Mouse (Mus musculus) spleen, adult 2 months (tissue): Measurements from ENCODE around the gene Suv39h2. TPM values are rescaled to one million over a fixed set of nuclear protein-coding genes. Genes with fewer than 3 reads are reported as not detected.

Experiments used
- DNase-seq, 2 experiments: peaks; one replicate each; pipeline versions ENCODE4 v3.0.0 to v3.0.0-alpha.2; 2012 to 2021; ENCODE audit warnings: low spot score in 2 of 2, low read depth in 1 of 2
- H3K27ac ChIP-seq: fragments of 200-500 bp; 2 replicates; pipeline ENCODE4 v1.5.1; 2012; ENCODE audit warnings: low read length, inconsistent platforms; ENCODE audit not compliant: insufficient read depth
- H3K27me3 ChIP-seq: fragments of 200-500 bp; 2 replicates; pipeline ENCODE4 v1.6.1; 2012; ENCODE audit warnings: mild to moderate bottlenecking, moderate library complexity, low read length, inconsistent platforms; ENCODE audit not compliant: control insufficient read depth, insufficient read depth
- H3K36me3 ChIP-seq: fragments of 200-500 bp; 2 replicates; pipeline ENCODE4 v1.6.1; 2012; ENCODE audit warnings: mild to moderate bottlenecking, low read length, inconsistent platforms; ENCODE audit not compliant: control insufficient read depth, insufficient read depth
- H3K4me1 ChIP-seq: fragments of 200-500 bp; 2 replicates; pipeline ENCODE4 v1.6.1; 2011; ENCODE audit warnings: inconsistent platforms; ENCODE audit not compliant: control insufficient read depth, insufficient read depth, insufficient read length
- H3K4me3 ChIP-seq: fragments of 200-500 bp; 2 replicates; pipeline ENCODE4 v1.5.1; 2011; ENCODE audit warnings: mild to moderate bottlenecking, inconsistent platforms; ENCODE audit not compliant: insufficient read depth, insufficient read length; ENCODE audit errors: extremely low read depth
- CTCF ChIP-seq: fragments of 200-500 bp; IDR thresholded peaks from 2 replicates; pipeline ENCODE4 v1.5.1; 2011; ENCODE audit warnings: mild to moderate bottlenecking, inconsistent platforms; ENCODE audit not compliant: insufficient read depth, insufficient read length, insufficient replicate concordance; ENCODE audit errors: extremely low read depth
- POLR2A ChIP-seq: fragments of 200-500 bp; IDR thresholded peaks from 2 replicates; pipeline ENCODE4 v1.6.1; 2011; ENCODE audit warnings: low read depth, low read length, inconsistent platforms
- WGBS: fragments of 180-500 bp; shearing (Covaris S2); methylation state at CpG from one replicate; pipeline ENCODE4 v1.1.7; 2018; 5-methylcytosine and 5-hydroxymethylcytosine counted together
- polyA plus RNA-seq: library from polyadenylated mRNA; depleted of rRNA; stranded (reverse); fragments of >200 nt; gene quantifications from 2 replicates; pipeline ENCODE4 v1.2.3, GENCODE M21; 2012

Suv39h2 gene
- polyA plus RNA-seq, 1 experiment: 0.58 TPM

DNA sequence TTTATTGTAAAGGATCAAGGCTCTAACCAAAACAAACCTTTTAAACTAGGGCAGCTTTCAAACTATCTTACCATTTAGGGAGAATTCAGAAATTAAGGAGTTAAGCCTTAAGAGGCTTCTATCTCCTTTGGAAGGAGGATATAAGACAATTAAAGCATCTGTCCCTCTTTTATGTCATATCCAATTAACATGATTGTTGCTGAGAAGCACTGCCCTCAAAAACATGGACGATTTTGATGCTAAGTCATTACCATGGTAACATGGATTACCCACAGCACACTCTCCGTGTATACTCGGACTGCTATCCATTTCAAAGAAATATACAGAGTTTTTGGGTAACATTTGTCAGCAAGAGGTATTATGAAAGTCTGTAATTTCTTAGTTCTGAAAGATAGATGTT is 15.0 kb upstream of the Suv39h2 start:
- H3K4me3 ChIP-seq: no peak overlapping the region

DNA sequence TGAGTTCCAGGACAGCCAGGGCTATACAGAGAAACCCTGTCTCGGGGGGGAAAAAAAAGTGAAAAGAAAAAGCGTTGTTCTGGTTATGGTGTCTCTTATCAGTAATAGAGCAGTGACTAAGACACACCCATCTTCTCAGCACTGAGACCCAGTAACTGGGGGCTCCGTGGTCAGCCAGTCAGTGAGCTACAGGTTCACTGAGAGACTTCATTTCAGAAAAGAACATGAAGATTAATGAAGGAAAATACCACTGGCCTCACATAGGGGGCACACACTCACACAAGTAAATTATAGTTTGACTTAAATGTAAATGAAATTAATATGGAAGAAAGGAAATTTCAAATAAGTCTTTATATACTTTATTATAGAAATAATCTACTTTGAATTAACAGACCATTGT is 5.4 kb upstream of the Suv39h2 start:
- no peak for TF ChIP-seq CTCF
- TF ChIP-seq POLR2A: no peak
- no peak for DNase-seq
- H3K27ac ChIP-seq: no peak overlapping the region
- WGBS: 72% methylated on average over 3 of the region's 3 CpGs
- H3K36me3 ChIP-seq: no peaks in the 10 kb centered on the region
- no peak overlapping the region for H3K4me3 ChIP-seq
- H3K27me3 ChIP-seq: no peaks in the 10 kb centered on the region
- no peaks in the 10 kb centered on the region; the same call in 1 of the 2 replicates for H3K4me1 ChIP-seq

More for the DNA sequence above, 15.0 kb upstream of the Suv39h2 start:
- WGBS: 91% methylated on average over 3 of the region's 3 CpGs
- Histone ChIP-seq H3K36me3 (peaks cover 35% of the 10 kb centered on the region), H3K27me3 (no peaks in the 10 kb centered on the region), H3K27ac (no peak overlapping the region), H3K4me1 (no peaks in the 10 kb centered on the region)
- DNase-seq: no peak
- no peak for TF ChIP-seq POLR2A
- TF ChIP-seq CTCF: no peak

DNA sequence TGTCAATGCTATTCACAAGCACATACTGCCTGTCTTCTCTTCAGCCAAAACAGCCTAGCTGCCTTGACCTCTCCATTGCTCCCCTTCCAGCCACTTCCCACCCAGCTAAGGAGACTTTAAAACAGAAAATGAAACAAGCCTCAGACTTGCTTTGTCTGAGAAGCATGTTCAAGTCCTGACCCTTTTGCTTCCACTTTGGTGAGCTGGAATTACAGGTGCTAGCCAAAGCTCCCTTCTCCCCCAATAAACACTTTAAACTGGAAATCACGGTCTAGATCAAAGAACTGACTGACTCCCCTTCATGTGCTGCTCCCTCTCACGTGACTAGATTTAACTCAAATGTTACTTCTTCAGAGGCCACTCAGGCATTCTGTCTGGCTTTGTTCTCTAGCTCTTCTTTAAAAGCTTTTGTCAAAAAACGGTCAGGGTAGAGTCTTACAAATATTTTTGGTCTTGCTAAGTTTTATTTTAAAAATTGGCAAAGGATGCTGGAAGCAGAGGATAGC is 968 bp upstream of the Suv39h2 start:
- Histone ChIP-seq H3K27me3 (no peaks in the 10 kb centered on the region), H3K4me3 (peak overlapping the region; percentile 32; the same call in 1 of the 2 replicates), H3K4me1 (no peaks in the 10 kb centered on the region; the same call in 1 of the 2 replicates), H3K27ac (no peak overlapping the region), H3K36me3 (no peaks in the 10 kb centered on the region)
- no peak for DNase-seq
- TF ChIP-seq CTCF (no peak), POLR2A (no peak)
- 45% methylated on average over 3 of the region's 3 CpGs for WGBS

DNA sequence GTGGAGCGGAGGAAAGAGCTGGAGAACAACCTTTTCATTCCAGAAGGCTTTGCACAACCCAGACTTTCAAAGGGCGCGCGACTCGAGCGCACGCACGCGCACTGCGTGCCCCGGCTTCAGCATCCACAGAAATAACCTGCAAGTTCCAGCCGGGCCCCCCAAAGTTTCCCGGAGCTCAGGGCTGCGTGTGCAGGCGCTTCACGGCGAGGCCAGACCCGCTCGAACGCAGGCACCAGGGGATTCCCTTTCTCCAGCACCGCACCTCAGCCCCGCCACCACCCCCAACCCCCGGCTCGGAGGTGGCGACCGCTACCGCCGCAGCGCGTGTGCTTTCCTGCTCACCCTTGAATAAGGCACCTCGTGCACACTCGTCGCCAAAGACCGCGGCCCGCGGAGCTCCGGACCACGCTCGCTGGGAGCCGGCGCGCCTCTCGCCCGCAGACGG is 448 bp downstream of the Suv39h2 start:
- under 1% methylated on average over 46 of the region's 46 CpGs for WGBS
- H3K27ac ChIP-seq: peak overlapping the region; percentile 12; the same call in 1 of the 2 replicates
- no peaks in the 10 kb centered on the region for H3K36me3 ChIP-seq
- no peaks in the 10 kb centered on the region; the same call in 1 of the 2 replicates for H3K4me1 ChIP-seq
- peak overlapping the region; percentile 71 for H3K4me3 ChIP-seq
- DNase-seq: peak; percentile 29 to 44
- H3K27me3 ChIP-seq: no peaks in the 10 kb centered on the region
- no peak for TF ChIP-seq CTCF
- no peak for TF ChIP-seq POLR2A

DNA sequence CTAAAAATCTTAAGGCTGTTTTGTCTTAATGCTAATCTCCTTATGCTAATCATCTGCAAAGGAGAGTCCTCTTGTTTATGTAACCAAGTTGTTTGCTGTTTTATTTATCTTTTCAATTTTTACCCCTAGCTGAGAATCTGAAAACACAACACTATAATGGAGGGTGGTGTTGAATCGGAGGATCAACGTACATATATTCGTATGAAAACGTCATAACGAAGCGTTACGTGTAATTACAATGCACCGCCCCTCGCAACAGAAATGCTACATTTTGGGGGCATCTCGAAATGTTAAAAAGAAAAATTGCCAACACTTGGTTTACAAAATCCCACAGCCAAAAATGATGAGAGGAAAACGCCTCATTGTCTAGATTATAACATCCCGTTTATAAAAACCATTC is 940 bp downstream of the Suv39h2 start:
- H3K27ac ChIP-seq: no peak overlapping the region
- TF ChIP-seq CTCF: no peak
- no peak for TF ChIP-seq POLR2A
- H3K4me3 ChIP-seq: peak overlapping the region; percentile 71
- no peaks in the 10 kb centered on the region; the same call in 1 of the 2 replicates for H3K4me1 ChIP-seq
- WGBS: 2% methylated on average over 12 of the region's 12 CpGs
- H3K36me3 ChIP-seq: no peaks in the 10 kb centered on the region
- H3K27me3 ChIP-seq: no peaks in the 10 kb centered on the region
- DNase-seq: no peak

DNA sequence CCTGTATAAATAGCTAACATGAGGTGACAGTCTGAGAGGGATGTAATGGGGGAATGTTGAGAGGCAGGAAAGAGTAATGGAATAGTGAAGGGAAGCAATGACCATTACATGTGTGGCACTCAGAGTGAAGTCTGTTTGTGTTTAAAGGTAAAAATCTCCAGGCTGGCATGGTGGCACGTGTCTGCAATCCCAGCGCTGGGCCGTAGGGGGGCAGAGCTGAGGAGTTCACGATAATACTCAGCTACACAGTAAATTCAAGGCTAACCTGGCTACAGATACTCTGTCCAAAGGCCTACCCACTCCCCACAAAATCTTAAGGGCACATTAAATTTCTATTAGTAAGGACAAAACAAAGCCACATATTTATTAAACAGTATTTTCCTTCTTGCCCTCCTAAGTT is 18.2 kb downstream of the Suv39h2 start:
- H3K4me1 ChIP-seq: no peaks in the 10 kb centered on the region
- H3K4me3 ChIP-seq: no peak overlapping the region
- no peaks in the 10 kb centered on the region for H3K27me3 ChIP-seq
- peaks cover 23% of the 10 kb centered on the region for H3K36me3 ChIP-seq
- WGBS: 93% methylated on average over 4 of the region's 4 CpGs
- TF ChIP-seq CTCF: no peak
- no peak for TF ChIP-seq POLR2A
- no peak for DNase-seq
- H3K27ac ChIP-seq: no peak overlapping the region

DNA sequence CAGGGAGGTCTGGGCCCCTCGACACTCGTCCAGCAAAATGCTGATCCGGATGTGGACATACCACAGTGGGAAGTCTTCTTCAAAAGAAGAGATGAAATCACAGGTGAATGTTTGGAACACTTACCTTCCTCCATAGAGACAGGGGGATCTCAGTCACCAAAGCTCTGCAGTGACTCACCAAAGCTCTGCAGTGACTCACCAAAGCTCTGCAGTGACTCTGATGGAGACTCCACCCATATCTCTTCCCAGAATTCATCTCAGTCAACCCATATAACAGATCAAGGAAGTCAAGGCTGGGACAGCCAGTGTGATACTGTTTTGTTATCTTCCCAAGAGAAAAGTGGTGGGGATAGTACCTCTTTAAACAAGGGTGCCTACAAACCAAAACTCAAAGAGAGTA is 21.7 kb downstream of the Suv39h2 start:
- Histone ChIP-seq H3K4me1 (no peaks in the 10 kb centered on the region), H3K4me3 (no peak overlapping the region), H3K27me3 (no peaks in the 10 kb centered on the region), H3K36me3 (peaks cover 30% of the 10 kb centered on the region), H3K27ac (no peak overlapping the region)
- no peak for DNase-seq
- TF ChIP-seq CTCF: no peak
- no peak for TF ChIP-seq POLR2A
- 95% methylated on average over 3 of the region's 3 CpGs for WGBS
